Mouse (Mus musculus): ENCODE results near the gene Gm49387.

The Gm49387 gene

GRCm38 (mm10) chr14:31575866-31576265 lies 64.8 kb downstream of the Gm49387 start:
- no peak for DNase-seq (ENCODE audit: low spot score)

DNA sequence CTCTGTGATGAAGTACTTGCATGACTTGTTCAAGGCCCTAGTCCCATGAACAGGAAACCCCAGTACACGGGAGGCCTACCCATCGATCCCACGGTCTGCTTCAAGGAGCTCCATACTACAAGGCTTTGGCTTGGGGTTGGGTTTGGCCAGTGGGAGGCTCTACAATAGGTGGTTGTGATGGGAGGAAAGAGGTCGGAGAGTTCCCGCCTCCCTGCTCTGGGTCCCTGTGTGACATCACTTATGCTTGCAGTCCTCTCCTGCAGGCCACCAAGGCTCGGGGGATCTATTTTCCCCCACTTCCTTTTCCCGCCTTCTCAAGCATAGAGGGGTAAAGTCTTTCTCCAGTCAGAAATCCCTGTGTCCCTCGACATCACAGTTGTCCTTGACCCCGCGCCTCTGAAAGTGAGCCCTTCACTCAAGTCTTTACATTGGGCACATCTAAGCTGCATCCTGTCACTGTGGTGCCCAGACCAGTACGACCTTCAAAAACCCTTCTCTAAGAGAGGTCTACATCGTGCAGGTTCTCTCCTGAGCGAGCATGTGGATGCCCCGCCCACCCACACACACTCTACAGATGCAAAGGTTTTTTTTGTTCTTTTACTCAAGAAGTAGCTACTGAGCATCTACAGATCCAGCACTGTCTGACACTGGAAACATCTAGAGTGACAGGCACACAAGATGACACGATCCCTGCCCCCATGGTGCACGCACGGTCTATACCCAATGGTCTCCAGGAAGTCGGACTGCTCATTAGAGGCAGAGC lies 65.6 kb downstream of the Gm49387 start:
- no peak for DNase-seq (ENCODE audit: low spot score)

GRCm38 (mm10) chr14:31572561-31573175 lies 68.0 kb downstream of the Gm49387 start:
- DNase-seq (ENCODE audit: low spot score), result no peak

GRCm38 (mm10) chr14:31571419-31571818 lies 69.3 kb downstream of the Gm49387 start:
- DNase-seq (ENCODE audit: low spot score), result no peak

GRCm38 (mm10) chr14:31570131-31570951 lies 70.3 kb downstream of the Gm49387 start:
- DNase-seq (ENCODE audit: low spot score), result no peak

DNA sequence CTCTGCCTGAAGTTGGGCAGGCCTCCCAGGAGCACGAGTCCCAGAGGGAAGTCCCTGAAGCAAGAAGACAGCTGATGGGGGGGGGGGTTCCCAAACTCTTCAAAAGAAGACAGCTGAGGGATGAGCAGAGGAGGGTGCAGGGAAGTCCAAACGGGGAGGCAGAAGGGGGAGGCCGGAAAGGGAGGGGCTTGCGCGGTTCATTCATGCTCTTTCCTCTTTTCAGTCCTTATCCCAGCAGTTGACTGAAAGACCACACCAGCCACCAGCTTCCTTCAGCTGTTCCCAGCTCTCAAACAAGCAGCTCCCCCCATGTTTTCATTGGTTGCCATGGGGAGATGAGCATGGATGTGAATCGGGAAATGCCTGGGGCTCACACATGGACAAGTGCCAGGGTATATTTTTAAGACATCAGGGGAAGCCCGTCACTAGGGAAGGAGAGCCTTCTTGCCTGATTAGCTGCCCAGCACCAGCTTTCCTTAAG lies 71.5 kb downstream of the Gm49387 start:
- no peak for DNase-seq (ENCODE audit: low spot score)

- no peak for DNase-seq (ENCODE audit: low spot score)
Observed at GRCm38 (mm10) chr14:31565478-31566212, 75.0 kb downstream of the Gm49387 start.

DNA sequence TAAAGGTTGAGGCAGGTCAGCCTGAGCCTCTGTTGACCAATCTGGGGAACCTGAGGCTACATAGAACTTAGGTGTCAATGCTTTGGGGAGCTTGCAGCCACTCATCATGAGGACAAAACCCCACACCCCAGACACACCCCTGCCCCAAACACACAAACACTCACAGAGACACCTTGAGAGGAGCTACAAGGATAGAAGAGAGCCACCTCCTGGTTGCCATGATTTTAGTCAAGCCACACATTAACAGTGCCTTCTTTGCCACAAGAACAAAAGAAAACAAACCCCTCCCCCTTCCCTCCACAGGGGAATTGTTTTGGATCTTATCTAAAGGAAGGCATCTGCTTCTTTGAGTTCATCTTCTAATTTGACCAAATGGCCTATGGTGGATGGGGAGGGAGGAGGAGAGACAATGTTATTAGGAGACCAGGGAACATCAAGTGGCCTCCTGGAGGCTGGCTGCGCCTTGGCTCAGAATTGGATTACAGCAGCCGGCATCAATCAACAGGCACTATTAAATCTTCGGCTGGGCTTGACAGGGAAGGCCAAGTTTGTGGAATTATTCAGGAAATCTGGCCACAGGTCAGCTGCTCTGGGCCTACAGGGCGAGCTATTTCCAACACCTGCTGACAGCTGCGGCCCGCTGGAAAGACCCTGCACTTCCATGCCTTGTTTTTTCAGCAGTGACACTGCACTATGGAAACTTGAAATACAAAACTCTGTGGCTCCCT lies 76.1 kb downstream of the Gm49387 start:
- DNase-seq (ENCODE audit: low spot score), result no peak

- no peak for DNase-seq (ENCODE audit: low spot score)
Observed at GRCm38 (mm10) chr14:31560886-31561285, 79.8 kb downstream of the Gm49387 start.

DNA sequence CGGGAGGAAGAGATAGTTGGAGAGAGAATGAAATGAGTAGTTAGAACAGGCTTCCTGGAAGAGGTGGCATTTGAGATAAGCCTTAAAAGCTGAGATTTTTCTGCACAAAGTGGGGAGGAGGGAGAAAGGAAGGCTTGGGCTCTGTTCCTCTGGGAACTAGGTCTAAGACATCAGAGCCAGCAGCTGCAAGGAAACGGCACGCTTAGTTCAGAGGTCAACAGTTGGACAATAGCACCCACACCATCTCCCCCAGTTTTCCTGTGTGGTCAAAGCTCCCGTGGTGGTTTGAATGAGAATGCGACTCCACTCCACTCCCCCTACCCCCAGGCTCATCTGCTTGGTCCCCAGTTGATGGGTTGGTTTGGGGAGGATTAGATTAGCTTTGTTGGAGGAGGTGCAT lies 81.5 kb downstream of the Gm49387 start:
- DNase-seq (ENCODE audit: low spot score), result no peak

DNA sequence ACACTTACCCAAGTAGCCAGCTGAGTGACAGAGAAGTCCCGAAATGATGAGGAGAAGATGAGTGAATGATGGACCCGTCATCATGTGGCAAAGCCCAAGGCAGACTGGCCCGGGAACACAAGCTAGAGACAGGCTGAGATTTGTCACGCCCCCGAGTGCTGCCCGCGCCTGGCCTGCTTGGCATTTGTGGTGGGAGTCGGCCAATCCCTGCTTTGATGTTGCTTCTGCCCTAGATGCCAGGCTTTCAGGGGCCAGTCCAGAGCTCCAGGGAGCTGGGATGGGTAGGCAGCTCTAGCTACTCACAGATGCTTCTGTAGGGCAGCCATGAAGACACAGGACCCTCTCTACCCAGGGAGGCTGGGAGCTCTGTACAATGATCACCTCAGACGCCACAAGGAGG lies 82.9 kb downstream of the Gm49387 start:
- no peak for DNase-seq (ENCODE audit: low spot score)

- no peak for DNase-seq (ENCODE audit: low spot score)
Observed at GRCm38 (mm10) chr14:31557273-31557672, 83.4 kb downstream of the Gm49387 start.

GRCm38 (mm10) chr14:31556526-31557260 lies 84.0 kb downstream of the Gm49387 start:
- no peak for DNase-seq (ENCODE audit: low spot score)

GRCm38 (mm10) chr14:31555963-31556434 lies 84.7 kb downstream of the Gm49387 start:
- no peak for DNase-seq (ENCODE audit: low spot score)

DNA sequence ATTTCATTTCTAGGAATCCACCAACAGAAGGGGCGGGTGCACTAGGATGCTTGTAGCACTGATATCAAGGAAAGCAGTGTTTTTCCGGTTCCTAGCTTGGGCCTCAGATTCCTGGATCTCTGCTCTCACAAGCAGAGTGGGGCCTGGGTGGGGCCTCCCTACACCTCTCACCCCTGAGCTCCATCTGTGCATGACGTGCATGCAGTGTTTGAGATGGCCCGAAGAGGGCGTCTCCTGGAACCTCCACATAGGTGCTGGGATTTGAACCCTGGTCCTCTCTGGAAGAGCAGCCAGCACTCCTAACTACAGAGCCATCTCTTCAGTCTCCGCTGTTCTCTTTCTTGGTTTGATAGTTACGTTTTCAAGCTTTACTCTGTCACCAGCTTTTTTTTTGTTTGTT lies 85.7 kb downstream of the Gm49387 start:
- DNase-seq (ENCODE audit: low spot score), result no peak

DNA sequence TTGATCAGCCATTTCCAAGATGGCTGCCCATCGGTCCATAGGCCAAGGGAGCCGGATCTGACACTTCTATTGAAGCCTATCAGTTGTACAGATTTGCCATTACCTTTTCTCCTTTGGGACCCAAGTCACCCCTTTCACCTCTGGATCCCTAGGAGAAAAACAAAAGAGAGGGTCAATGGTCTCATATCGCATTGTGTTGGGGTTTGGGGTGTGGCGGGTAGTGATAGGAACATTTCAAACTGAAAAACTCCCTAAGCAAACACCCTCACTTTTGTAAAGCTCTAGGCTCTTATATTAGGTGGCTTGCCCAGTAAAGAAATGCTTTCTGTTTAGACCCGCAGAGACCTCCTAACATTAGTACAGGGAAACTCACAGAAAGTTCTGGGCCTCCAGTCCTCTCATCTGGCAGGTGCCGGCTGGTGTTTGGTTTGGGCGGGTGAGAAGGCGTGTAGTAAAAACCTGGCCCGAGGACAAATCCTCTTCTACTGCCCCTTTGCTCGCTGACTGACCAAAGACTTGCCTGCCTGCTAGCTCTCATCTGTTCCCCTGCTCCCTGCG lies 96.7 kb downstream of the Gm49387 start:
- DNase-seq (ENCODE audit: low spot score), result no peak

- DNase-seq (ENCODE audit: low spot score), result no peak
Observed at GRCm38 (mm10) chr14:31537298-31537697, 103.4 kb downstream of the Gm49387 start.

- no peak for DNase-seq (ENCODE audit: low spot score)
Observed at GRCm38 (mm10) chr14:31532656-31533055, 108.0 kb downstream of the Gm49387 start.

DNA sequence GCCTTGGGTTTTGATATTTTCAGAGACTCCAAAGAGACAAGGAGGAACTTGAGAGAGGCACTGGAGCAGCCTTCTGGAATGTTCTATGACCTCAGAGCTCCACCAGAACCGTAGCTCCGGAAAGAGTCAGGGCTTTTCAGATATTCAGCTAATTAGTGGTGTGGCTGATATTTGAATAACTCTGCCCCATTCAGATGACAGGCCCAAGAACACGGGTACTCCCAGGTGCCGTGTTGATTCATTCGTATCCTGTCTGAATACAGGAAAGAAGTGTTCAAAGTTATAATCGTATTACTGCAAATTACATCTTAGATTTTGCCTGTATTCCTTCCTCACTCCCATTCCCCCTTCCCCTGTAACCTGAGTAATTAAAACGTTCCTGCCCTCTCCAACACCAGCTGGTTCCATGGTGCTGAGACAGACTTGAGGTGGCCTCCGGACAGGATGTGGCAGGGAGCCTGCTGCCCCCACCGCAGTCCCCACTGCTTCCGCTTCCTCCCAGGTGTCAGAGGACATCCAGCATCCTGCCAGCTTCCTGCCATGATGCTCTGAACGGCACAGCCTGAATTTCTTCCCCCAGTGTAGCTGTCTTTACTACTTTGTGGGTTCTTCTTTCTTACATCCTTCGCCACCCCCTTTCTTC lies 109.1 kb downstream of the Gm49387 start:
- DNase-seq (ENCODE audit: low spot score), result no peak

- DNase-seq (ENCODE audit: low spot score), result no peak
Observed at GRCm38 (mm10) chr14:31530847-31531246, 109.8 kb downstream of the Gm49387 start.

All from ovary, adult 18-20 months (tissue).